Mouse (Mus musculus) C2C12 (cell line): ENCODE data around the gene Kng2. TPM values are rescaled to one million over a fixed set of nuclear protein-coding genes. Genes with fewer than 3 reads are reported as not detected.
"Not testable (repeated sequence)": the region's sequence is repeated elsewhere in the genome, so short reads cannot be mapped to it uniquely, and the experiment has no call there.

Experiments used
- H3K27me3 ChIP-seq: one replicate; pipeline ENCODE4 v1.6.1; 2011; ENCODE audit not compliant: control insufficient read depth, insufficient read depth, insufficient read length
- H3K36me3 ChIP-seq: one replicate; pipeline ENCODE4 v1.6.1; 2011; ENCODE audit not compliant: control insufficient read depth, insufficient read depth
- H3K4me3 ChIP-seq: one replicate; pipeline ENCODE4 v1.5.1; 2011; ENCODE audit warnings: mild to moderate bottlenecking, control low read depth; ENCODE audit not compliant: poor library complexity, insufficient read depth, severe bottlenecking
- H3K79me2 ChIP-seq: one replicate; pipeline ENCODE4 v1.6.1; 2011; ENCODE audit not compliant: control insufficient read depth, insufficient read depth
- H3K79me3 ChIP-seq: one replicate; pipeline ENCODE4 v1.6.1; 2011; ENCODE audit warnings: low read depth, control low read depth
- H3ac ChIP-seq: one replicate; pipeline ENCODE3; 2011; ENCODE audit warnings: low read depth; ENCODE audit not compliant: control insufficient read depth, insufficient read length
- CEBPB ChIP-seq: IDR thresholded peaks from one replicate; pipeline ENCODE4 v1.6.1; 2011; ENCODE audit warnings: low read depth, mild to moderate bottlenecking, control low read depth, moderate library complexity
- CTCF ChIP-seq: IDR thresholded peaks from one replicate; pipeline ENCODE4 v1.5.1; 2011; ENCODE audit not compliant: control insufficient read depth, insufficient read depth, insufficient read length
- FOSL1 ChIP-seq: IDR thresholded peaks from one replicate; pipeline ENCODE4 v1.8.0; 2011; ENCODE audit warnings: mild to moderate bottlenecking, low read length; ENCODE audit not compliant: poor library complexity, insufficient read depth, severe bottlenecking
- MAX ChIP-seq: IDR thresholded peaks from one replicate; pipeline ENCODE4 v1.6.1; 2011; ENCODE audit warnings: mild to moderate bottlenecking, control low read depth
- MYOD1 ChIP-seq: IDR thresholded peaks from one replicate; pipeline ENCODE4 v1.6.1; 2011; ENCODE audit warnings: low read depth; ENCODE audit not compliant: control insufficient read depth, insufficient read length
- MYOG ChIP-seq: IDR thresholded peaks from one replicate; pipeline ENCODE4 v1.6.1; 2011; ENCODE audit not compliant: control insufficient read depth, insufficient read length; ENCODE audit errors: extremely low read depth
- USF1 ChIP-seq: IDR thresholded peaks from one replicate; pipeline ENCODE4 v1.6.1; 2011; ENCODE audit warnings: low read depth, mild to moderate bottlenecking, control low read depth, moderate library complexity
- polyA plus RNA-seq: library from polyadenylated mRNA; unstranded; fragments of >200 nt; fragmentation: generic; extraction: Trizol; gene quantifications from one replicate; pipeline ENCODE4 v1.2.1, GENCODE M21; 2012; ENCODE audit warnings: missing spikeins

The Kng2 gene
- polyA plus RNA-seq, 1 experiment = not detected

DNA sequence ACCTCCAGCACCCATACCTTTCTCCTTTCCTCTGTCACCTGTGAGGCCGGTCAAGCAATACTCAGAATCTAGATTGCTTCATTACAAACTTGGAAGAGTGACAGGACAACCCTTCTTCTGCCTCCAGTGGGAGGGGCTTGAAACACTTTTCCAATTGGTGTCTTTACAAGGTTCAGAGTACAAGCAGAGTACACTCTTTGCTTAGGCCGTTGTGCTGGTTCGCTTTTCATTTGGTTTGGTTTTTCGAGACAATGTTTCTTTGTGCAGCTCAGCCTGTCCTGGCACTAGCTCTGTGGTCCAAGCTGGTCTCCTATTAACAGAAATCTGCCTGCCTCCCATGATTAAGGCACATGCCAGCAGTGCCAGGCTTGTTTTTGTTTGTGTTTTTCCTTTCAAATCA, 10.0 kb upstream of the Kng2 start:
- Histone ChIP-seq H3ac (no peak overlapping the region), H3K79me2 (no peaks in the 10 kb centered on the region), H3K36me3 (no peaks in the 10 kb centered on the region), H3K27me3 (no peaks in the 10 kb centered on the region), H3K4me3 (no peak overlapping the region), H3K79me3 (no peaks in the 10 kb centered on the region)
- TF ChIP-seq MYOG (no peak), CEBPB (no peak), CTCF (no peak), FOSL1 (no peak), MYOD1 (no peak), USF1 (no peak), MAX (no peak)

DNA sequence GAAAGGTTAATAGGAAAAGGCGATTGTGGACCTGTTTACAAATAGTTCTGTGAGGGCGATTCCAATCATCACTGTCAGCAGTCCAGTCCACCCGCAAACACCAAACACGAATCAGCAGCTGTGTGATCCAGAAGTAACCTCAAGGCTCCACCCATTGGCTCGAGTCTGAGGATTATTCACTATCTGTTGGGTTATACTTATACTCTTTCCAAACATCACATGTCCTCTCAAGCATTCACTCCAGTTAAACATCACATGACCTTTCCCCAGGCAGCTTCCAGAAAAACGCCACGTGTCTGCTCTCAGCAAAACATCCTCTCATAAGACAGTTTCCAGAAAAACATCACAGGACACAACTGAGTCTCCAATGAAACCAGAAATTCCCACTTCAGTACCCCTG, 8.5 kb upstream of the Kng2 start:
- Histone ChIP-seq H3K27me3 (no peaks in the 10 kb centered on the region), H3K4me3 (no peak overlapping the region), H3K36me3 (no peaks in the 10 kb centered on the region)

DNA sequence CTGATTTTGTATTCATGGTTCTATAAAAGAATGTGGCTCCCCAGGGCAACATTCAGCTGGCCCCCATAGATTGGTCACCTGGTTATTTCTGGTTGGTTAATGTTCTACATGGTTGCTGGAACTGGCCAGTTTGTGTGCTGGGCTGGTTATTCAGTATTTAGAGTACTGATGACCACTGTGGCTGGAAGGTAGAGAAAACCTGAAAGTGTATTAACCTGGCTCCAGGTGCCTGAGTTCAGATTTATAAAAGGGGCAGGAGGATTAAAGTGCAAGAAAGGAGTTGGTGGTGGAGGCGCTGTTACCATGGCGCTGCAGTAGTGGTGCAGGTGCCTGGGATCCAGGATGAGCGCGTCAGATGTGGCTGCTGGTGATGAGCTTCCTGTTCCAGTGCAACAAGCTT, 4.4 kb upstream of the Kng2 start:
- Histone ChIP-seq H3K4me3 (no peak overlapping the region), H3K79me3 (no peaks in the 10 kb centered on the region), H3K36me3 (no peaks in the 10 kb centered on the region), H3K79me2 (no peaks in the 10 kb centered on the region), H3K27me3 (no peaks in the 10 kb centered on the region), H3ac (no peak overlapping the region)
- no peak for TF ChIP-seq MYOG
- no peak for TF ChIP-seq CEBPB
- TF ChIP-seq MYOD1 = no peak
- TF ChIP-seq FOSL1 = no peak
- no peak for TF ChIP-seq CTCF
- no peak for TF ChIP-seq MAX
- no peak for TF ChIP-seq USF1

More for the DNA sequence above, 8.5 kb upstream of the Kng2 start:
- H3K79me3 ChIP-seq = no peaks in the 10 kb centered on the region
- no peaks in the 10 kb centered on the region for H3K79me2 ChIP-seq
- TF ChIP-seq MAX = no peak
- TF ChIP-seq FOSL1 = no peak
- no peak for TF ChIP-seq MYOG
- no peak for TF ChIP-seq MYOD1
- no peak for TF ChIP-seq USF1
- no peak for TF ChIP-seq CTCF
- no peak for TF ChIP-seq CEBPB
- H3ac ChIP-seq = no peak overlapping the region

DNA sequence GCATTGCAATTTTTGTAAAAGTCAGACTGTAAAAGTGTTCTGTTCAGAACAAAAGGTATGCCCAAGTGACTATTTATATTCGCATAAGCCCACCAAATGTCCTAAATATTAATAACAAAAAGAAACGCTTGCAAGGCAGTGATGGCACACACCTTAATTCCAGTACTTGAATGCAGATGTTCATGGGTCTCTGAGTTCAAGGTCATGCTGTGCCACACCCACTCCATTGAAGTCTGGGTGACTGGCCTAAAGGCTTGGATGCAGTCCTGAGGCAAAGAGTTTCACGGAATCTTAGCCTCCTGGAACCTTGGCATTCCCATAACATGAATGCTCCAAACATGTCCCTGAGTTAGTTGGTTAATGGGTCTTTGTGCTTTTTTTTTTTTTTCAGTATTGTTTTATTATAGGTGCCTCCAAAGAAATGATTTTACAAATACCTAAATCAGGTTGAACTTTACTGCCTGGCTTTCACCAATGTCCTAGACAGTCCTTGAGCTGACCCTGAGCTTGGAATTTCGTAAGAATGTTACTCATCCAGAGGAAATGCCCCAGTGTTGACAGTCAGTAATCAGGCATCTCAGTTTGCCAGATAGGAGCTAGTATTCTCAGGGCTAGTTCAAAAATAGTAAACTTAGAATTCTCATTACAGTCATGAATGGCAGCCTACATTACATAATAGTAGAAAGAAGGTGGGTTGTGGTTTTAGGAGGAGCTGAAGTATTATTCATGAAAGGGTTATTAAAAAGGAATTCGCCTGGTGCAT, 1.6 kb upstream of the Kng2 start:
- H3K27me3 ChIP-seq = no peaks in the 10 kb centered on the region
- no peaks in the 10 kb centered on the region for H3K79me3 ChIP-seq
- H3K79me2 ChIP-seq = no peaks in the 10 kb centered on the region
- no peaks in the 10 kb centered on the region for H3K36me3 ChIP-seq
- H3ac ChIP-seq = no peak overlapping the region
- TF ChIP-seq MAX (no peak), CEBPB (peak; percentile 1), MYOD1 (no peak), CTCF (no peak), FOSL1 (no peak), MYOG (no peak)
- H3K4me3 ChIP-seq = no peak overlapping the region

DNA sequence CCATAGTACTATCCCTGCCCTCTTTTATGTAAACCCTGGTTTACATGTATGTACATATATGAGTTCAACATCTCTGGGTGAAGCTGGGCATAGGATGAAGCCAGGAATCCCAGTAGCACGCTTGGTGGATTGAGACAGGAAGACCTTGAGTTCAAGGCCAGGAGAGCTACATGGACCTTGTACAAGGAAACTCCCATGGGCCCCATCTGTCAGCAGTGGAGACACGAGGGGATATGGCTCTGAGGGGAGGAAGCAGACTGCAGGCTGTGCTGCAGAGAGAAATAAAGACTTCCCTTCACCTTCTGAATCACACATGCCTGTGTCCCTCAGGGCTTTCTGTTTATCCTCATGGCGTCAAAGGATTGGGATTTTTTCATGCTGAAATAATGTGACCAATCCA, 1.9 kb downstream of the Kng2 start:
- H3K79me3 ChIP-seq, H3K79me2 ChIP-seq, H3K36me3 ChIP-seq, H3K4me3 ChIP-seq, H3K27me3 ChIP-seq, H3ac ChIP-seq: not testable (repeated sequence)

DNA sequence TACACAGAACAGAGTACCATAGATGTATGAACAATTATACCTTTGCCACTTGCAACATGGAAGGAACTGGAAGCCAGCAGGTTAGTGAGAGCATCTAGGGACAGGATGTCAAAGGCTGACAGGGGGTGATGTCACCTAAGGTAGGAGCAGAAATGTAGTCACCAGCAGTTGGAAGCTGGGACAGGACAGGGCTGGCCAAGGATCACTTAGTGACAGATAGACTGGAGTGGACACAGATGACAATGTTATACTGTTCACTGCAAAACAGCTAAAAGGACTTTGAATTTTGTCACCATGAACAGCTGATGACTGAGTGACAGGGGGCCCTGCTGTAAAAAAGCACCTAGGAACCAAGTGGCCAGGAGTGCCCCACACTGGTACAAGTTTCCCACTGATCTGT, 2.7 kb downstream of the Kng2 start:
- Histone ChIP-seq H3ac (no peak overlapping the region), H3K36me3 (no peaks in the 10 kb centered on the region), H3K79me2 (no peaks in the 10 kb centered on the region), H3K4me3 (no peak overlapping the region), H3K27me3 (no peaks in the 10 kb centered on the region), H3K79me3 (no peaks in the 10 kb centered on the region)
- TF ChIP-seq CEBPB (no peak), CTCF (no peak), MYOG (no peak), MYOD1 (no peak), MAX (no peak), USF1 (no peak), FOSL1 (no peak)
